Mouse (Mus musculus) intestine, embryonic 14.5 days (tissue): ENCODE measurements around the gene Atrx. TPM values are rescaled to one million over a fixed set of nuclear protein-coding genes. Genes with fewer than 3 reads are reported as not detected.

Experiments used
- ATAC-seq: fragments of 200-750 bp; cut with Nextera tagmentation; replicated peaks from 2 replicates; pipeline ENCODE4 v1.8.0; 2017; ENCODE audit warnings: low read depth, moderate number of reproducible peaks, moderate TSS enrichment, moderate library complexity; ENCODE audit not compliant: low FRiP score, low TSS enrichment
- DNase-seq: peaks from one replicate; pipeline ENCODE4 v3.0.0-alpha.2; 2018; ENCODE audit warnings: low spot score
- H3K27ac ChIP-seq: fragments of 300-500 bp; sonication (generic); 2 replicates; pipeline ENCODE4 v1.5.1; 2014; ENCODE audit warnings: low read depth, mild to moderate bottlenecking, control low read depth
- H3K27me3 ChIP-seq: fragments of 300-500 bp; sonication (generic); replicated peaks from 2 replicates; pipeline ENCODE4 v1.6.1; 2014; ENCODE audit warnings: low read length, control low read depth; ENCODE audit not compliant: control insufficient read depth, insufficient read depth
- H3K36me3 ChIP-seq: fragments of 300-500 bp; sonication (generic); 2 replicates; pipeline ENCODE4 v1.6.1; 2014; ENCODE audit warnings: low read length, control low read depth; ENCODE audit not compliant: control insufficient read depth, insufficient read depth
- H3K4me1 ChIP-seq: fragments of 300-500 bp; sonication (generic); replicated peaks from 2 replicates; pipeline ENCODE4 v1.6.1; 2014; ENCODE audit warnings: low read length, control low read depth, mixed read lengths; ENCODE audit not compliant: control insufficient read depth, insufficient read depth
- H3K4me2 ChIP-seq: fragments of 300-500 bp; sonication (generic); 2 replicates; pipeline ENCODE4 v1.6.1; 2014; ENCODE audit warnings: low read length
- H3K4me3 ChIP-seq: fragments of 300-500 bp; sonication (generic); 2 replicates; pipeline ENCODE4 v1.5.1; 2014; ENCODE audit warnings: low read depth, low read length, control low read depth, mixed read lengths
- H3K9ac ChIP-seq: fragments of 300-500 bp; sonication (generic); 2 replicates; pipeline ENCODE4 v1.6.1; 2014; ENCODE audit warnings: mild to moderate bottlenecking, low read length
- H3K9me3 ChIP-seq: fragments of 300-500 bp; sonication (generic); 2 replicates; pipeline ENCODE4 v1.6.1; 2016; ENCODE audit warnings: low read length, control low read depth; ENCODE audit not compliant: control insufficient read depth
- WGBS: fragments of 180-500 bp; shearing (Covaris S2); extraction: QIAGEN DNeasy Blood & Tissue Kit; methylation state at CpG from one replicate; pipeline ENCODE4 v1.1.7; 2014; 5-methylcytosine and 5-hydroxymethylcytosine counted together
- polyA plus RNA-seq: library from polyadenylated mRNA; unstranded; fragments of >200 nt; fragmentation: Nextera tagmentation; extraction: Ambion mirVana; gene quantifications from 2 replicates; pipeline ENCODE4 v1.2.1, GENCODE M21; 2014

Gene Atrx
- polyA plus RNA-seq, 1 experiment from 2014 or later: 151 TPM

DNA sequence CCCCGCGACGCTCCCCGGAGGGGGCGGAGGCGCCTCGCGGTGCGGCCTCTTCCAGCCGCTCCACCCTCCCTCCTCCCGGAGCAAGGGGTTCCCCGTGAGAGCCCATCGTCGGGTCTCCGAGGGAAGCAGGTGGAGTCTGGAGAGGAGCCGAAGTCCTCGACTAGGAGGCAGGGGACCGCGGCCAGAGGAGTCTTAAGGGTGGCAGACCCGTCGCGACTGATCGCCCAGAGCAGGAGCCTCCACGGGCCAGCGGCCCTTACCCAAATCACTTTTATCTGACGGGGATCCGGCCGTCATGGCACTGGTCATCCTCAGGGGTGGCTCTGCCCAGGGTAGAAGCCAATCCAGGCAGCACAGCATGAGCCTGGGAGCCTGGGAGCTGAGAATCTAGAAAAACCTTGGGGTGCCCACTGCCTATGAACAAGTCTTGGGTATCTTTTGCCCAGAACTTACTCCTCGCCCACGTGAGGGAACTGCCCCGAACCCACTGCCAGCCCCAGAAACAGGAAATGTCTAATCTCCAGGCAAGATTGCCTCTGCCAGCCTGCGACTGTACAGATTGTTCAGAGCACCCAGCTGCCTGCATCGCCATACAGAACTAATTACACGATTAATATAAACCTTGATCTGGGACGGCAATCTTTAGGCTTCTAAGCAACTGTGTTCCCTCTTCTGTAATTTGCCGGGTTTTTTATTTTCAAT, 164.0 kb downstream of the Atrx start:
- H3K9ac ChIP-seq: no peak overlapping the region
- 20% methylated on average over 33 of the region's 36 CpGs for WGBS
- no peaks in the 10 kb centered on the region for H3K4me1 ChIP-seq
- no peak overlapping the region for H3K27ac ChIP-seq
- peak overlapping the region; percentile 55 for H3K4me2 ChIP-seq
- ATAC-seq (no peak), DNase-seq (peak; percentile 50)
- H3K36me3 ChIP-seq: no peaks in the 10 kb centered on the region
- peaks cover 50% of the 10 kb centered on the region for H3K27me3 ChIP-seq
- H3K4me3 ChIP-seq: peak overlapping the region; percentile 32
- no peaks in the 10 kb centered on the region for H3K9me3 ChIP-seq

DNA sequence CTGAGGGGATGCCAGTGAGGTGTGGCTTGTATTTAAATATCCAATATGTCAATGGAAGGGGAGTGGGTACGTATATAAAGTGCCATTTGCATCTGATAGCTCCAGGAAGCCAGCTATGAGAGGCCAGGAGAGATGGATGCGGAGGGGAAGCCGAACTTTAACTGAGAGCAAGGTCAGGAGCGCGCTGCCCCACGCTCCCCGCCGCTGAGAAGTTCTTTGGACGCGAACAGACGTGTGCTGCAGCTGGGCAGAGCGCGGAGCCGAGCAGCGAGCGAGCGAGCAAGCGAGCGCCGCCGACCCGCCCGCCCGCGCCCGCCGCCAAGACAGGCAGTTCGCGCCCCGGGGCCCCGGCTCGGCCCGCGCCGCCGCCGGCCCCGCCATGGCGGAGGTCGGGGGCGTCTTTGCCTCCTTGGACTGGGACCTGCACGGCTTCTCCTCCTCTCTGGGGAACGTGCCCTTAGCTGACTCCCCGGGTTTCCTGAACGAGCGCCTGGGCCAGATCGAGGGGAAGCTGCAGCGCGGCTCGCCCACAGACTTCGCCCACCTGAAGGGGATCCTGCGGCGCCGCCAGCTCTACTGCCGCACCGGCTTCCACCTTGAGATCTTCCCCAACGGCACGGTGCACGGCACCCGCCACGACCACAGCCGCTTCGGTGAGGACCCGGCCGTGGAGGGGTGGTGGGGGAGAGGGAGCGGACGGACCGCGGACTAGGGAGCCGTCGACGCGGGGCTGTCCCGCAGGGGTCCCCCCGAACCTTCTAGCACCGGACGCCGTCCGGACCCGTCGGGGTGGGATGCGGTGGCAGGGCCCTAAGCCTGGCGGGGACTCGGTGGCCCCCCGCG, 164.8 kb downstream of the Atrx start, which contains the start of gene Fgf16:
Gene Fgf16 (plus strand): TSS at position 118 of the 843 bp plus-strand sequence.
- peak within 1 kb of the TSS; percentile 32 for H3K4me3 ChIP-seq
- H3K27ac ChIP-seq: no peak within 1 kb of the TSS
- 10% methylated on average over 39 of the region's 86 CpGs for WGBS
- no peaks in the 10 kb centered on the region for H3K36me3 ChIP-seq
- H3K4me1 ChIP-seq: no peaks in the 10 kb centered on the region
- ATAC-seq (0 out of 2 replicates have a peak, but pooled peaks have one; percentile 19), DNase-seq (peak; percentile 56)
- no peaks in the 10 kb centered on the region for H3K9me3 ChIP-seq
- H3K9ac ChIP-seq: no peak within 1 kb of the TSS
- peaks cover 49% of the 10 kb centered on the region for H3K27me3 ChIP-seq
- peak within 1 kb of the TSS; percentile 55 for H3K4me2 ChIP-seq

DNA sequence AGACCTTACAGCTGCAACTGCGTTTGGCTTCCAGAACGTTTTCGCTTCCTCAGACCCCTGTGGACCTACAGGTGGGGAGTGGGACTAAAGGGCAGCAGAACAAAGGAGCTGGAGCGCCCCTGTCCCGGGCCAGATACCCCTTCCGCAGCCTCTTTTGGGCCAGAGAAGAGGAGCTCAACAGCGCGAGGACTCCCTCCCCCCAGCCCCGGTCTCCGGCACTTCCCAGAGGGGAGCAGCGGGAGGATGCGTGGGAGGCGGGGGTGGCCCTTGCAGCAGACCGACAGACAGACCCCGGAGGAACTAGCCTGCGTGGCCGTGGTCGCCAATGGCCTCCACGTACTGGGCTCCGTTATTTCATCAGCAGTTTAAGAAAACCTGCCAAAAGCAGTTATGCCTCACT, 165.6 kb downstream of the Atrx start:
- Histone ChIP-seq H3K27ac (no peak overlapping the region), H3K4me2 (peak overlapping the region; percentile 55), H3K9ac (no peak overlapping the region), H3K27me3 (peaks cover 49% of the 10 kb centered on the region), H3K4me1 (no peaks in the 10 kb centered on the region), H3K9me3 (no peaks in the 10 kb centered on the region), H3K4me3 (peak overlapping the region; percentile 32), H3K36me3 (no peaks in the 10 kb centered on the region)
- WGBS: 13% methylated on average over 20 of the region's 20 CpGs
- ATAC-seq: peak; percentile 23; the same call in 1 of the 2 replicates
- DNase-seq: no peak

DNA sequence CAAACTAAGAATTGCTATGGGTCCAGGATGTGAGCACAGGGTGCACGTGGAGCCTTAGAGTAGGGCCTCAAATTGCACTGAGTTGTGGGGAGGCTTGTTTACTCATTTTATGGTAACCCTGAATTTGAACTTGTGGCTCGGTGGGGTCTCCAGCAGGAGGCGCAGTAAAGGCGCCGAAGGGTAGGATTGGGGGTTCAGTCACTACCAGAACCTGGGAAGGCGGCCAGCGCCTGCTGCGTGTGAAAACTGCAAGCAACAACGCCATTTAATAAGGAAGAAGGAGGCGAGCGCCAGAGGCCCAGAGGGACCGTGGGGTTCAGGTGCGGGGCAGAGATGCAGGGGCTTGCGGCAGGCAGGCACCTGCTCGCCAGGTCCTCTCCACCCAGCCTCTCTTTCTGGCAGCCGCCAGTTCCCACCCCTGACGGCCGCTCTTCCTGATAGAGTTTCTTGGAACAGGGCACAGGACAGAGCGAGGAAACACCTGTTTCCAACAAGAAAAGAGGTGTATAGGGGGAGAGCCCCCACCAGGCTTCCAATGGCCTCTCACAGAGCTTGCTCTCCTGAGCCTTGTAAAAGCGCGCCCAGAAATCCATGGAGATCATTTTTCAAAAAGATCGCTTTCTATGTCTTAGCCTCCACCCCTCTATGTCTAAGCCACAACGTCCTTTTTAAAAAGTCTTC, 166.2 kb downstream of the Atrx start:
- peak overlapping the region; percentile 32 for H3K4me3 ChIP-seq
- H3K36me3 ChIP-seq: no peaks in the 10 kb centered on the region
- H3K9ac ChIP-seq: no peak overlapping the region
- H3K27me3 ChIP-seq: peaks cover 49% of the 10 kb centered on the region
- H3K9me3 ChIP-seq: no peaks in the 10 kb centered on the region
- 15% methylated on average over 22 of the region's 23 CpGs for whole genome bisulfite sequencing
- peak; percentile 53 for DNase-seq
- no peak for ATAC-seq
- peak overlapping the region; percentile 55 for H3K4me2 ChIP-seq
- no peak overlapping the region for H3K27ac ChIP-seq
- H3K4me1 ChIP-seq: no peaks in the 10 kb centered on the region

Other genes starting within 250 kb of the Atrx start
- not detected in 2 replicates for gene Fgf16, start 165.1 kb downstream of the Atrx start, polyA plus RNA-seq
- 59.5 and 63.6 TPM in 2 replicates for gene Magt1, start 82.5 kb upstream of the Atrx start, polyA plus RNA-seq
- 440 and 472 TPM in 2 replicates for gene Cox7b, start 86.3 kb upstream of the Atrx start, polyA plus RNA-seq
- 30.1 and 35.9 TPM in 2 replicates for gene Atp7a, start 97.9 kb upstream of the Atrx start, polyA plus RNA-seq
- gene Tlr13, start 213.8 kb upstream of the Atrx start, polyA plus RNA-seq: 0.77 and 1.2 TPM in 2 replicates